Mouse (Mus musculus): ENCODE results near the gene Dcaf17.

The Dcaf17 gene

GRCm38 (mm10) chr2:71055300-71056114, at the start of gene Dcaf17, which contains the start of gene Mettl8:
Dcaf17 (plus strand) TSS chr2:71055328.
Mettl8 (minus strand) TSS chr2:71055583.
- DNase-seq = peak; percentile 95 to 96

DNA sequence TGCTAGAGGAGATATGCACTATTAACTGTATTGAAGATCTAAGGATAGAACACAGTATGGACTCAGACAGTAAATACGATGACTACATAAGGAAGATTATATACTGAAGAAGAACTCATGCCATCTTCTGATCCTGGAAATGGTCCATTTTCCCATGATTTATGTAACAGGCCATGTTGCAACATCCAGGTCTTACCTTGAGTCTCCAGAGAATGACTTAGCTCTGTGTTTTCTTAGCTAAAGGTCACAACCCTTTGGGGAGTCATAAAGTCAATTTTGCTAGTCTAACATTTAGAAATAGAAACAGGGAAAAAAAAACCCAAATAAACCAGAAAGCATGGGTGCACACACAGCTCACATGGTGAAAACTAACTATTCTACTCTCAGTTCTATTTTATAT, 43.3 kb upstream of the Dcaf17 start:
- no peak for DNase-seq

GRCm38 (mm10) chr2:71013521-71013920, 41.6 kb upstream of the Dcaf17 start:
- no peak for DNase-seq

GRCm38 (mm10) chr2:71019277-71019676, 35.9 kb upstream of the Dcaf17 start:
- peak; percentile 48 to 50 for DNase-seq

DNA sequence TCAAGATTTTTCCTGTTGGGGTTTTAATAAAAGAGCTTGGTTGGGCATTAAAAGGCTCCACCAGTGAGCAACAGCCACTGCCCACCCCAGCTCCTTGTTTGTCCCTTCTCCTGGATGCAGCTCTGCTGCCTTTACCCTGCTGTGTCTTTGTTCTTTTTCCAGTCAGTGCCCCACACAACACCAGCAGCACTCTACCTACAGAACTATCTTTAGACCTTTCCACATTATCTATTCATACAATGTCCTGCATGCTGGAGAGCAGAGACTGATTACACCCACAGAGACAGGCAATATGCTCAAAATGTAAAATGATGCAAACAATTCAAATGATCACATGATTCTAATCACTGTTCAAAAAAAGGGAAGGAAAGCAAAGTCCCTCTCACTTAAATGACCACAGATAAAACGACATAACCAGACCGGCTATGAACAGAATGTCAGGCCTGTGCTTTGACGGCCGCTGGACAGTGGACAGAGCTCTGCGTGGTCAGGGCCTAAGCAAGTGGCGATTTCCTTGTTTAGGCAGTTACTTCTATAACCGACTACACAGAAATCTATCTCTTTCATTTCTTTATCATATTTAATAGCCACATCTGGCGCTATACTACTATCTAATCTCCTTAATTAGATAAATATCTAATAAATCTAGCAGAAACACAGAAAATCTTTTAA, 35.3 kb upstream of the Dcaf17 start:
- DNase-seq = no peak

- DNase-seq = no peak
These were observed 34.5 kb upstream of the Dcaf17 start for GRCm38 (mm10) chr2:71020674-71021073.

DNA sequence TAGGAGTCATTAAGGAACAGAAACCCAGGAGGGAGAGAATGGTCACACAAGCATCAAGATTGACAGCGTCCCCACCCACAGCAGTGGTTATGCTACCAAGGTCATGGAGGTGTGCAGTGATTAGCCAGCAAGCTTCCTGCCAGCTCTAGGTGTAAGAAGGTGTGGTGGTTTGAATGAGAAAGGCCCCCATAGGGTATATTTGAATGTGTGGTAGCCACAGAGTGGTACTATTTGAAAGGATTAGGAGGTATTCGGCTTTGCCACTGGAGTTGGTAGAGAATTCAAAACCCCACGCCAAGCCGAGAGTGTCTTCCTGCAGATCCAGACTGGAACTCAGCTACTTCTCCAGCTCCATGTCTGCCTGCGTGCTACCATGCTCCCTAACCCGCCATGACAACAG, 32.1 kb upstream of the Dcaf17 start:
- DNase-seq = no peak

DNA sequence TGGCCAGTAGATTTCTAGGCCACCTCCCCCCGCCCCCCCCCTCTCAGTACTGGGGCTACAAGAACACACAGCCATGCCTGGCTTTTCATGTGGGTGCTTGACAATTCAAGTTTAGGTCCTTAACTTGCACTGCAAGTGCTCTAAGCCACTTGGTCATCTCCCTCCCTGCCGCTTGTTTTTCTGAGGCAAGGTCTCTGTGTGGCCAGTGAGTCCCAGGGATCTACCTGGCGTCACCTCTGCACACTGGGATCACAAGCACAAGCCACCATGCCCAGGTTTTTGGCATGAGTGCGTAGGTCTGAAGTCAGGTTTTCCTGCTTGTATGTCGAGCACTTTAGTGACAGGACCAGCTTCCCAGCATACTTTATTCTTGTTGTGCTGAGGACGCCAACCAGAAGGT, 31.1 kb upstream of the Dcaf17 start:
- DNase-seq = no peak

GRCm38 (mm10) chr2:71025576-71026315, 29.4 kb upstream of the Dcaf17 start:
- DNase-seq = no peak

- DNase-seq = peak in 1 of 2 experiments; percentile 32
These were observed 28.3 kb upstream of the Dcaf17 start for GRCm38 (mm10) chr2:71026787-71027186.

- DNase-seq = no peak
These were observed 27.5 kb upstream of the Dcaf17 start for GRCm38 (mm10) chr2:71027631-71028030.

- no peak for DNase-seq
These were observed 24.5 kb upstream of the Dcaf17 start for GRCm38 (mm10) chr2:71030663-71031062.

DNA sequence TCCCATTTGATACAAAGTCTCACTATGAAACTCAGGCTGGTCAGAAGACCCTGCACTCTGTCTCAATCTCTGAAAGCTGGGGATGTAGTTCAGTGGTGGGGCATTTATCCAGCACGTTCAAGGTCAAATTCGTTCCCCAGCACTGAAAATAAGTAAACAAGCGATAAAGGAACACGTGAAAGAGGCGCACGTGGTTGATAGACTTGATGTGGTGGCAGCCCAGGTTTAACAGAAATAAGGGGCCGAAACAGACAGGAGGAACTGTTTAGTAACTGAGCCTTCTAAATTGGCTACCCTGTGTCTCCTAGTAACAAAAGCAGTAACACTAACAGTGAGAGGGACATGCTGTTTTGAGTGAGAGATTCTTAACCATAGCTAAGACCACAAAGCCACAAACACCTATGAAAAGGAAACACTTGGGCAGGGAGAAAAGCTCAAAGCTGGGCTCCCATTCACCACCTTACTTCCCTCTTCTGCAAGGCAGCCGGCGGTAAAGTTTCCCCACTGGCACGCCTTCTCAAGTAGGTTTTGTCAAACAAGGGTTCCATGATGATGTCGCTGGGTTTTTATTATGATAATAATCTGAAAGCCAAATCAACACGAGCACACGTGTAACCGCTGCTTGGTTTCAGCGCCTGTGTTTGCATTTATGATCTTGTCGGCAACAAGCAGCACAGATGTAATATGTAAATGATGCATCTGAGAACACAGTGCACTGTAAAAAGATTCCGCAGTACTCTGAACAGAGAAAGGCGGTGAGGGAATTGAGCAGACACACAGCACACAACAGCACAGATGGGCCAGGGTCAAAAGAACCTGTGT, 22.9 kb upstream of the Dcaf17 start:
- DNase-seq = no peak

- DNase-seq = no peak
These were observed 22.1 kb upstream of the Dcaf17 start for GRCm38 (mm10) chr2:71033014-71033413.

DNA sequence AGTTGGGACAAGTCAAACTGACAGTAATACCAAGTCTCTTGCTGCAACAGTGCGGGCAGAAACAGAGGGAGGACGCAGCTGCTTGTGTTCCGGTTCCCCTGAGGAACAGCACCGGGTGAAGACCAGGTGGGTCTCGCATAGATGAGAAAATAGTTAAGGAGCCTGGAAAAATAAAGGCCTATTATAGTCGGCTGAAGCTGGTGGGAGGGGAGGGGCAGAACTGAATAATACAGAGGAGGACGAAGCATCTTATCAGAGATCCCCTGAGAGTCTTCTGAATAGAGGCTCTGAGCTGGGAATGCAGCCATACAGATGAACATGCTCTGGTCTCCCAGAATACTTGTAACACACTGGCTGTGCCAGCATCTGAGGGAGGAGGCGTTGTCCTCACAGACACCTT, 21.1 kb upstream of the Dcaf17 start:
- no peak for DNase-seq

GRCm38 (mm10) chr2:71037447-71037846, 17.7 kb upstream of the Dcaf17 start:
- no peak for DNase-seq

- DNase-seq = peak; percentile 92 to 94
These were observed 15.5 kb upstream of the Dcaf17 start for GRCm38 (mm10) chr2:71039522-71040121.

DNA sequence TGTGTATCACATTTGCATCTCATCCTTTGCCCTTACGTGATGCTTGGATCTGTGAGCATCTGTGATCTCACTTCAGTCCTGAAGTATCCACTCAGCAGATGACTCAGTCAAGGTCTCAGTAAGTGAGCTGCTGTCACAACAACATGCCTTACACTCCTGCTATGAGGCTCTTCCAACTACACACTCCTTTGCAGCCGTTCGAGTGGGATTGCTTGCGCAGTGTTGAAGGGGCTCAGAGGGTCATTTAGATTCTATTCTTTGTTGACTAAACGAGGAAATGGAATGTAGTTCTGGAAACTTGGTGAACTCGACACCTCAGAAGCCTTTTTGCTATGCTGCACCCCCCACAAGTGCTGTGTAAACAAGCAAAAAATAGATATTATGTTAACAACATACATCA, 9.0 kb upstream of the Dcaf17 start:
- no peak for DNase-seq

DNA sequence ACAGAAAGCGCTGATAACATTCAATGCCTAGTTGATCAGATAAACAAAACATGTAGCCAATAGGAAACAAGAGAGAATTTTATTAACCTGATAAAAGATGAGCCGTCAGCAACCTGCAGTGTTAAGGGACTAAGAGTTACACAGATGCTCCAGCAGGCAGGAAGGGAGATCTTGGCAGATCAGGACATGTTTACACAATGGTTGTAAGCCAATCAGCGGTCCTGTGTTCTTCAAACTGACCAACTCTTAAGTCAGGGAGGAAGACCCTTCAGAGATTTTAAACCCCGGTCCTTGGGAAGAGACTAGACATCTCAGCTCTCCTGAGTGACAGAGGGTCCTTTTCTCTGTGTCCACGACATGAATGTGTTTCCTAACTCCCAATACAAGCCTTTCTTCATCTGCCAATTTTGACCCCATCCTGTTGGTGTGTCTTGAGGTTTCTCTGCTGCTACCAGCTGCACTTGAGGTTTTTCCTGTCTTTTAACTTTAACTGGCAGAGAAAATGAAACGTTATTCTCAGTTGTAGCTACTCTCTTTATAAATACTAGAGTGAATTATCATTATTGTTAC, 8.3 kb upstream of the Dcaf17 start:
- no peak for DNase-seq

- no peak for DNase-seq
These were observed 6.2 kb upstream of the Dcaf17 start for GRCm38 (mm10) chr2:71048896-71049295.

GRCm38 (mm10) chr2:71050511-71050910, 4.6 kb upstream of the Dcaf17 start:
- no peak for DNase-seq

- DNase-seq = peak in 1 of 2 experiments; percentile 21
These were observed 412 bp upstream of the Dcaf17 start for GRCm38 (mm10) chr2:71054716-71055115.

Measured in cerebellum, postnatal 14 days (tissue).